Mouse (Mus musculus) left cerebral cortex, postnatal 36 days (tissue): ENCODE data around the gene Tnfrsf23. TPM values are rescaled to one million over a fixed set of nuclear protein-coding genes. Genes with fewer than 3 reads are reported as not detected.
"Not testable (repeated sequence)": the region's sequence is repeated elsewhere in the genome, so short reads cannot be mapped to it uniquely, and the experiment has no call there.

ENCODE experiments used
- DNase-seq, 2 experiments: peaks; one replicate each; pipeline ENCODE4 v3.0.0; 2021 to 2022; ENCODE audit warnings: low spot score in 2 of 2, mixed read lengths in 1 of 2
- intact Hi-C: fragments of 180-260 bp; cut with DNase I; formaldehyde crosslinking; loops from one replicate; pipeline ENCODE4 v1.15.1; 2025
- total RNA-seq, 2 experiments: library from RNA; stranded (reverse); gene quantifications; 2 replicates each; pipeline ENCODE4 v1.2.3; 2021

Tnfrsf23 gene
- total RNA-seq, 2 experiments from 2014 or later = 0.86 to 1.6 TPM

- DNase-seq, intact Hi-C loops: not testable (repeated sequence)
Measured at GRCm38 (mm10) chr7:143686676-143687075, 1.0 kb upstream of the Tnfrsf23 start.

GRCm38 (mm10) chr7:143686191-143686590, 519 bp upstream of the Tnfrsf23 start:
- DNase-seq, intact Hi-C loops: not testable (repeated sequence)

- DNase-seq, intact Hi-C loops: not testable (repeated sequence)
Measured at GRCm38 (mm10) chr7:143684569-143684968, 1.1 kb downstream of the Tnfrsf23 start.

- DNase-seq = no peak
- intact Hi-C loops = no loop called here
Measured at GRCm38 (mm10) chr7:143681566-143681965, 4.1 kb downstream of the Tnfrsf23 start.

- DNase-seq, intact Hi-C loops: not testable (repeated sequence)
Measured at GRCm38 (mm10) chr7:143680836-143681235, 4.8 kb downstream of the Tnfrsf23 start.

GRCm38 (mm10) chr7:143679650-143680049, 6.0 kb downstream of the Tnfrsf23 start:
- intact Hi-C loops, DNase-seq: not testable (repeated sequence)

- DNase-seq = no peak
- intact Hi-C loops = no loop called here
Measured at GRCm38 (mm10) chr7:143666427-143667311, 19.0 kb downstream of the Tnfrsf23 start.

GRCm38 (mm10) chr7:143663470-143663869, 22.2 kb downstream of the Tnfrsf23 start:
- intact Hi-C loops = no loop called here
- no peak for DNase-seq

GRCm38 (mm10) chr7:143660797-143661196, 24.9 kb downstream of the Tnfrsf23 start:
- intact Hi-C loops = no loop called here
- DNase-seq = no peak

GRCm38 (mm10) chr7:143649769-143650346, 35.8 kb downstream of the Tnfrsf23 start:
- DNase-seq, intact Hi-C loops: not testable (repeated sequence)

- intact Hi-C loops = no loop called here
Measured at GRCm38 (mm10) chr7:143649034-143649768, 36.5 kb downstream of the Tnfrsf23 start, which contains the start of gene Tnfrsf22. Gene Tnfrsf22, minus strand, starts transcription at chr7:143649661.

GRCm38 (mm10) chr7:143643949-143644348, 41.7 kb downstream of the Tnfrsf23 start:
- intact Hi-C loops = loop anchor here (1.0 kb wide), 1 partner anchor 39 kb away; no protein-coding TSS in a partner anchor
- DNase-seq = not testable (repeated sequence)

More at GRCm38 (mm10) chr7:143649034-143649768, 36.5 kb downstream of the Tnfrsf23 start, which contains the start of gene Tnfrsf22:
- DNase-seq = peak; percentile 60 to 64

- intact Hi-C loops = no loop called here
- no peak for DNase-seq
Measured at GRCm38 (mm10) chr7:143636674-143637073, 49.0 kb downstream of the Tnfrsf23 start.

GRCm38 (mm10) chr7:143631503-143631902, 54.2 kb downstream of the Tnfrsf23 start:
- no peak for DNase-seq
- intact Hi-C loops = no loop called here

- intact Hi-C loops = no loop called here
Measured at GRCm38 (mm10) chr7:143629501-143629900, 56.2 kb downstream of the Tnfrsf23 start.

GRCm38 (mm10) chr7:143628540-143628939, 57.1 kb downstream of the Tnfrsf23 start, which contains the start of gene Tnfrsf26:
Gene Tnfrsf26, minus strand, starts transcription at chr7:143628722.
- no peak for DNase-seq
- intact Hi-C loops = no loop called here

More at GRCm38 (mm10) chr7:143629501-143629900, 56.2 kb downstream of the Tnfrsf23 start:
- DNase-seq = no peak

- intact Hi-C loops = no loop called here
- no peak for DNase-seq
Measured at GRCm38 (mm10) chr7:143627555-143628286, 58.0 kb downstream of the Tnfrsf23 start.

GRCm38 (mm10) chr7:143626178-143626577, 59.5 kb downstream of the Tnfrsf23 start:
- no peak for DNase-seq
- intact Hi-C loops = no loop called here

GRCm38 (mm10) chr7:143625151-143625550, 60.5 kb downstream of the Tnfrsf23 start:
- intact Hi-C loops = no loop called here
- no peak for DNase-seq
